In the genomic region with DNA sequence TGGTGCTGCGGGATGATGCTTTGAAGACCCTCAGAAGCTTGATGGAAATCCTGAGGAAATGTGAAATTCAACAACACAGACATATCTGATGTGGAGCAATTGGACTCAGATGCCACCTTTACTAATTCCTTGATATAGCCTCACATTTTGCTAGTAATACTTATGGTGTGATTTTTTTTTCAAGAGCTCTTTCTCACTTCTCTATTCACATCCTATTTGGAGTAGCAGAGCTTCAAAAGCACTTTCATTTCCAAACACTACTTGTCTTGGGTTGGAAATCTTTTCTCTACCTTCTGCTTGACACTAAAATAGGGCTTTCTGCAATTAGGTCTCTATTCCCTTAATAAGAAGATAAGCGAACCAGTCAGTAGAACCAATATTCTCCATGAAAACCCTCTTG, we compare ENCODE assay signal across 36 mouse cellular contexts.
"Had no signal": no experiment of that assay in that cellular context is flagged by ENCODE, and none has a peak within 500 bp of the region (broad histone marks: within the 10 kb centered on the region; RNA-seq: fewer than 3 reads in every experiment).

No protein-coding gene starts in this region.

- H3K9me3 ChIP-seq: heart, embryonic 10.5 days; heart, embryonic 12.5 days; heart, embryonic 13.5 days; heart, embryonic 15.5 days; hindbrain, embryonic 10.5 days; hindbrain, embryonic 12.5 days; hindbrain, embryonic 13.5 days; hindbrain, embryonic 15.5 days; intestine, embryonic 15.5 days; kidney, embryonic 15.5 days had no signal

- ATAC-seq: hindbrain, embryonic 16.5 days; hindbrain, postnatal 0 days; inflammation-experienced regulatory T-cells, adult 6 months; intestine, embryonic 15.5 days; intestine, embryonic 16.5 days; intestine, postnatal 0 days had no signal

- DNase-seq: heart, postnatal 10 days; heart, postnatal 14 days; heart, postnatal 36 days; heart, postnatal 4 days; kidney, adult 11 months; kidney, adult 18-20 months; kidney, adult 2 months; kidney, adult 8-10 months; kidney, adult 9 months; kidney, postnatal 10 days; kidney, postnatal 14 days; kidney, postnatal 25 days; kidney, postnatal 36 days; kidney, postnatal 4 days; layer of hippocampus, adult 9-11 months; layer of hippocampus, postnatal 36 days had no signal

- H3K27me3 ChIP-seq: heart, embryonic 12.5 days; heart, embryonic 13.5 days; heart, embryonic 15.5 days; hindbrain, embryonic 12.5 days; hindbrain, embryonic 13.5 days; hindbrain, embryonic 15.5 days; intestine, embryonic 15.5 days; kidney, embryonic 15.5 days had no signal

- H3K4me3 ChIP-seq: heart, embryonic 10.5 days; heart, embryonic 12.5 days; heart, embryonic 13.5 days; heart, embryonic 15.5 days; hindbrain, embryonic 10.5 days; hindbrain, embryonic 12.5 days; hindbrain, embryonic 13.5 days; hindbrain, embryonic 15.5 days; intestine, embryonic 15.5 days; kidney, embryonic 15.5 days; layer of hippocampus, adult 2 months; left cerebral cortex, adult 2 months had no signal

- H3K27ac ChIP-seq: heart, embryonic 10.5 days; heart, embryonic 13.5 days; heart, embryonic 15.5 days; hindbrain, embryonic 10.5 days; hindbrain, embryonic 12.5 days; hindbrain, embryonic 13.5 days; hindbrain, embryonic 14.5 days; hindbrain, embryonic 15.5 days; hindbrain, postnatal 0 days; intestine, embryonic 15.5 days; kidney, embryonic 15.5 days; kidney, postnatal 0 days; layer of hippocampus, adult 2 months; left cerebral cortex, adult 2 months had no signal

- H3K4me2 ChIP-seq: heart, embryonic 11.5 days; heart, embryonic 12.5 days; heart, embryonic 13.5 days; heart, embryonic 15.5 days; hindbrain, embryonic 12.5 days; hindbrain, embryonic 13.5 days; hindbrain, embryonic 14.5 days; hindbrain, embryonic 15.5 days; intestine, embryonic 15.5 days; kidney, embryonic 15.5 days had no signal

- H3K4me1 ChIP-seq: heart, embryonic 10.5 days; heart, embryonic 12.5 days; heart, embryonic 13.5 days; heart, embryonic 15.5 days; hindbrain, embryonic 10.5 days; hindbrain, embryonic 12.5 days; hindbrain, embryonic 13.5 days; hindbrain, embryonic 15.5 days; intestine, embryonic 15.5 days; kidney, embryonic 15.5 days had no signal

- H3K36me3 ChIP-seq: heart, embryonic 10.5 days; heart, embryonic 12.5 days; heart, embryonic 13.5 days; heart, embryonic 15.5 days; hindbrain, embryonic 10.5 days; hindbrain, embryonic 12.5 days; hindbrain, embryonic 13.5 days; hindbrain, embryonic 15.5 days; intestine, embryonic 15.5 days; kidney, embryonic 15.5 days had no signal

- H3K9ac ChIP-seq: heart, embryonic 12.5 days; heart, embryonic 13.5 days; heart, embryonic 15.5 days; hindbrain, embryonic 12.5 days; hindbrain, embryonic 13.5 days; hindbrain, embryonic 14.5 days; hindbrain, embryonic 15.5 days; intestine, embryonic 15.5 days; kidney, embryonic 15.5 days had no signal
